Mouse (Mus musculus): ENCODE measurements around the gene Plcb4.

DNA sequence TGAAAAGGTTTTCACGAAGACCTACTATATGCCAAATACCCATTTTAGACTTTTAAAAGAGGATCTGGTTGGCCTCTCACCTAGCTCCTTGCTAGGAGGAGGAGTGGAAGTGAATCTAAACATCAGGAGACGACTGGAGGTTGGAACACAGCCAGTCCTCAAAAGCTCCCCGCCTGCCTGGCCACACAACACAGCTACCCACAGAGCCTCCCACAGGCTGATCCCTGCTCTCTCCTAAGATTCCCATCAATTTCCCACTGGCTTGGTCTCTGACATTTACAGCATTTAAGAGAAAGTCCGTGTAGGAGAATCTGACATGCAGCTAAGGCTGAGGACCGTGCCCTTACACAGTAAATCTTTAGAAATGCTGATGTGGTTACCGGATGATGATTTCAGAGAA lies 226.8 kb downstream of the Plcb4 start:
- TF ChIP-seq CTCF (IDR thresholded peaks at IDR 0.05; ENCODE audit: extremely low read depth, insufficient read depth, low read length) = no peak
- TF ChIP-seq POLR2A (IDR thresholded peaks at IDR 0.05; ENCODE audit: extremely low read depth, insufficient read depth, low read length) = no peak
